Mouse (Mus musculus) erythroblast, embryonic 14.5 days (primary cell): ENCODE results near the gene Nufip1.

ENCODE experiments used
- GATA1 ChIP-seq: IDR thresholded peaks from 2 replicates; pipeline ENCODE4 v1.6.1; 2012; ENCODE audit warnings: low read length, inconsistent platforms, mixed read lengths
- TAL1 ChIP-seq: IDR thresholded peaks from 3 replicates; pipeline ENCODE4 v1.6.1; 2012; ENCODE audit warnings: low read length, inconsistent platforms, mixed read lengths

GRCm38 (mm10) chr14:76151820-76152161 is 41.1 kb downstream of the Nufip1 start:
- TF ChIP-seq GATA1, result no peak
- no peak for TF ChIP-seq TAL1
